Mouse (Mus musculus): ENCODE results near the gene Lpp. TPM values are rescaled to one million over a fixed set of nuclear protein-coding genes. Genes with fewer than 3 reads are reported as not detected.

The Lpp gene
- polyA plus RNA-seq, 1 experiment from 2014 or later = 14.4 TPM

- WGBS = 87% methylated on average over 3 of the region's 3 CpGs
- H3K9me3 ChIP-seq (ENCODE audit: control insufficient read depth, low read length) = no peaks in the 10 kb centered on the region
- H3K27ac ChIP-seq (ENCODE audit: low read depth, low read length) = no peak overlapping the region
- ATAC-seq (ENCODE audit: low FRiP score) = no peak
- no peaks in the 10 kb centered on the region for H3K36me3 ChIP-seq (ENCODE audit: control insufficient read depth, insufficient read depth, low read length)
- no peak overlapping the region for H3K4me3 ChIP-seq (ENCODE audit: low read depth, low read length)
- DNase-seq (ENCODE audit: low spot score, missing footprints) = no peak
- H3K4me2 ChIP-seq = no peak overlapping the region
- no peak overlapping the region for H3K9ac ChIP-seq (ENCODE audit: low read length)
- no peaks in the 10 kb centered on the region for H3K4me1 ChIP-seq (ENCODE audit: control insufficient read depth, insufficient read depth, low read length)
- H3K27me3 ChIP-seq (ENCODE audit: control insufficient read depth, insufficient read depth, low read length) = no peaks in the 10 kb centered on the region
Measured at GRCm38 (mm10) chr16:24766051-24766450, 372.7 kb downstream of the Lpp start.

GRCm38 (mm10) chr16:24766596-24766995 is 373.3 kb downstream of the Lpp start:
- WGBS = 70% methylated on average over 2 of the region's 2 CpGs
- H3K36me3 ChIP-seq (ENCODE audit: control insufficient read depth, insufficient read depth, low read length) = no peaks in the 10 kb centered on the region
- no peak overlapping the region for H3K4me2 ChIP-seq
- ATAC-seq (ENCODE audit: low FRiP score) (no peak), DNase-seq (ENCODE audit: low spot score, missing footprints) (no peak)
- H3K27ac ChIP-seq (ENCODE audit: low read depth, low read length) = no peak overlapping the region
- H3K9ac ChIP-seq (ENCODE audit: low read length) = no peak overlapping the region
- no peaks in the 10 kb centered on the region for H3K4me1 ChIP-seq (ENCODE audit: control insufficient read depth, insufficient read depth, low read length)
- H3K27me3 ChIP-seq (ENCODE audit: control insufficient read depth, insufficient read depth, low read length) = no peaks in the 10 kb centered on the region
- no peak overlapping the region for H3K4me3 ChIP-seq (ENCODE audit: low read depth, low read length)
- H3K9me3 ChIP-seq (ENCODE audit: control insufficient read depth, low read length) = no peaks in the 10 kb centered on the region

DNA sequence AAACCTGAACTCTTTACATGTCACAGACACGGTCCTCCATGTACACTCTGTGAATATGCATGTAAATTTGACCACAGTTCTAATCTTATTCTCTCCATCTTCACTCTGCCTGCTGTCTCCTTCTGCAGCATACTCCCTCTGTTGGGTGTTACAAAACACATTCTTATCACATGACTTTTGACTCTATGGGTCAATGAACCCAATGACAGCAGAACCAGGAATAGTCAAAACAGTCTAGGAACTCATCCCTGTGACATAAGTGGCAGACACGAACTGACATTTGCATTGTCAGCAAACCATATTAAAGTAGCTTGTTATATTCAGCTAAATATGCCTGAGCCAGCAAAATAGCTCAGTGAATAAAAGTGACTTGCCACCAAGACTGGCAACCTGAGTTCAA is 383.7 kb downstream of the Lpp start:
- H3K27ac ChIP-seq (ENCODE audit: low read depth, low read length) = no peak overlapping the region
- H3K9me3 ChIP-seq (ENCODE audit: control insufficient read depth, low read length) = no peaks in the 10 kb centered on the region
- no peak overlapping the region for H3K9ac ChIP-seq (ENCODE audit: low read length)
- H3K36me3 ChIP-seq (ENCODE audit: control insufficient read depth, insufficient read depth, low read length) = no peaks in the 10 kb centered on the region
- DNase-seq (ENCODE audit: low spot score, missing footprints) = no peak
- no peaks in the 10 kb centered on the region for H3K4me1 ChIP-seq (ENCODE audit: control insufficient read depth, insufficient read depth, low read length)
- 90% methylated on average over 2 of the region's 2 CpGs for WGBS
- no peak overlapping the region for H3K4me2 ChIP-seq
- H3K4me3 ChIP-seq (ENCODE audit: low read depth, low read length) = no peak overlapping the region
- no peaks in the 10 kb centered on the region for H3K27me3 ChIP-seq (ENCODE audit: control insufficient read depth, insufficient read depth, low read length)
- ATAC-seq (ENCODE audit: low FRiP score) = no peak

- H3K9ac ChIP-seq (ENCODE audit: low read length) = no peak overlapping the region
- H3K4me3 ChIP-seq (ENCODE audit: low read depth, low read length) = no peak overlapping the region
- no peak for DNase-seq (ENCODE audit: low spot score, missing footprints)
- H3K36me3 ChIP-seq (ENCODE audit: control insufficient read depth, insufficient read depth, low read length) = no peaks in the 10 kb centered on the region
- no peaks in the 10 kb centered on the region for H3K27me3 ChIP-seq (ENCODE audit: control insufficient read depth, insufficient read depth, low read length)
- no peak overlapping the region for H3K27ac ChIP-seq (ENCODE audit: low read depth, low read length)
- H3K4me1 ChIP-seq (ENCODE audit: control insufficient read depth, insufficient read depth, low read length) = no peaks in the 10 kb centered on the region
- H3K4me2 ChIP-seq = no peak overlapping the region
- no peaks in the 10 kb centered on the region for H3K9me3 ChIP-seq (ENCODE audit: control insufficient read depth, low read length)
- peak; percentile 79 for ATAC-seq (ENCODE audit: low FRiP score)
- 79% methylated on average over 8 of the region's 8 CpGs for WGBS
Measured at GRCm38 (mm10) chr16:24778432-24779274, 385.3 kb downstream of the Lpp start.

- H3K9me3 ChIP-seq (ENCODE audit: control insufficient read depth, low read length) = no peaks in the 10 kb centered on the region
- H3K27ac ChIP-seq (ENCODE audit: low read depth, low read length) = no peak overlapping the region
- H3K9ac ChIP-seq (ENCODE audit: low read length) = no peak overlapping the region
- no peak overlapping the region for H3K4me3 ChIP-seq (ENCODE audit: low read depth, low read length)
- H3K4me2 ChIP-seq = no peak overlapping the region
- no peaks in the 10 kb centered on the region for H3K36me3 ChIP-seq (ENCODE audit: control insufficient read depth, insufficient read depth, low read length)
- no peak for DNase-seq (ENCODE audit: low spot score, missing footprints)
- no peaks in the 10 kb centered on the region for H3K4me1 ChIP-seq (ENCODE audit: control insufficient read depth, insufficient read depth, low read length)
- 61% methylated on average over 7 of the region's 7 CpGs for WGBS
- H3K27me3 ChIP-seq (ENCODE audit: control insufficient read depth, insufficient read depth, low read length) = no peaks in the 10 kb centered on the region
- ATAC-seq (ENCODE audit: low FRiP score) = no peak
Measured at GRCm38 (mm10) chr16:24780545-24780944, 387.2 kb downstream of the Lpp start.

DNA sequence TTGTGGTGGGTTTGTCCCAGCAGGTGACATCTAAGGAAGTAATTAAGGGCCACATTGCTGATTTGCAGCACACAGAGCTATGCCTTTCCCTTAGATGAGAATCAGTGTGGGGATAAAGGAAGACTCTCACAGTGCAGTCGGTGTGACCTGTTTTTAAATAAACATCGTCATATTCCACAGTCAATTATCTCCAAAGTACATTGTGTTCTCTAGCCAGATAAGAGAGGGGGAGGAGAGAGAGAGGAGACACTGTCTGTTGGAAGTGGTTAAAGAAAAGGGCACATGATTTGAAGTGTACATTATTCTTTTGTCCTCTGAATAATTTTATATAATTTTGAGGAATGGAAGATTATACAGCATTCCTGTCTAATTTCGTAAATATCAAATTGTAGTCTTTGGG is 388.6 kb downstream of the Lpp start:
- H3K27me3 ChIP-seq (ENCODE audit: control insufficient read depth, insufficient read depth, low read length) = no peaks in the 10 kb centered on the region
- no peak overlapping the region for H3K9ac ChIP-seq (ENCODE audit: low read length)
- no peak overlapping the region for H3K4me3 ChIP-seq (ENCODE audit: low read depth, low read length)
- H3K4me2 ChIP-seq = no peak overlapping the region
- WGBS = 86% methylated on average over 3 of the region's 3 CpGs
- H3K9me3 ChIP-seq (ENCODE audit: control insufficient read depth, low read length) = no peaks in the 10 kb centered on the region
- H3K27ac ChIP-seq (ENCODE audit: low read depth, low read length) = no peak overlapping the region
- no peaks in the 10 kb centered on the region for H3K4me1 ChIP-seq (ENCODE audit: control insufficient read depth, insufficient read depth, low read length)
- no peak for ATAC-seq (ENCODE audit: low FRiP score)
- DNase-seq (ENCODE audit: low spot score, missing footprints) = no peak
- no peaks in the 10 kb centered on the region for H3K36me3 ChIP-seq (ENCODE audit: control insufficient read depth, insufficient read depth, low read length)

- H3K4me1 ChIP-seq (ENCODE audit: control insufficient read depth, insufficient read depth, low read length) = no peaks in the 10 kb centered on the region
- no peak overlapping the region for H3K4me3 ChIP-seq (ENCODE audit: low read depth, low read length)
- no peak overlapping the region for H3K9ac ChIP-seq (ENCODE audit: low read length)
- no peak overlapping the region for H3K27ac ChIP-seq (ENCODE audit: low read depth, low read length)
- H3K9me3 ChIP-seq (ENCODE audit: control insufficient read depth, low read length) = no peaks in the 10 kb centered on the region
- no peak overlapping the region for H3K4me2 ChIP-seq
- no peaks in the 10 kb centered on the region for H3K36me3 ChIP-seq (ENCODE audit: control insufficient read depth, insufficient read depth, low read length)
- no peak for ATAC-seq (ENCODE audit: low FRiP score)
- DNase-seq (ENCODE audit: low spot score, missing footprints) = no peak
- no peaks in the 10 kb centered on the region for H3K27me3 ChIP-seq (ENCODE audit: control insufficient read depth, insufficient read depth, low read length)
- WGBS = 79% methylated on average over 1 of the region's 1 CpGs
Measured at GRCm38 (mm10) chr16:24785651-24786050, 392.3 kb downstream of the Lpp start.

- H3K4me3 ChIP-seq (ENCODE audit: low read depth, low read length) = no peak overlapping the region
- H3K27me3 ChIP-seq (ENCODE audit: control insufficient read depth, insufficient read depth, low read length) = no peaks in the 10 kb centered on the region
- no peak overlapping the region for H3K27ac ChIP-seq (ENCODE audit: low read depth, low read length)
- ATAC-seq (ENCODE audit: low FRiP score) = no peak
- H3K9ac ChIP-seq (ENCODE audit: low read length) = no peak overlapping the region
- H3K36me3 ChIP-seq (ENCODE audit: control insufficient read depth, insufficient read depth, low read length) = no peaks in the 10 kb centered on the region
- H3K4me1 ChIP-seq (ENCODE audit: control insufficient read depth, insufficient read depth, low read length) = no peaks in the 10 kb centered on the region
- no peak overlapping the region for H3K4me2 ChIP-seq
- no peak for DNase-seq (ENCODE audit: low spot score, missing footprints)
- 86% methylated on average over 3 of the region's 3 CpGs for WGBS
- H3K9me3 ChIP-seq (ENCODE audit: control insufficient read depth, low read length) = no peaks in the 10 kb centered on the region
Measured at GRCm38 (mm10) chr16:24788973-24789372, 395.7 kb downstream of the Lpp start.

GRCm38 (mm10) chr16:24791387-24791786 is 398.1 kb downstream of the Lpp start:
- Histone ChIP-seq H3K27me3 (ENCODE audit: control insufficient read depth, insufficient read depth, low read length) (no peaks in the 10 kb centered on the region), H3K9ac (ENCODE audit: low read length) (no peak overlapping the region), H3K4me3 (ENCODE audit: low read depth, low read length) (no peak overlapping the region), H3K4me2 (no peak overlapping the region), H3K36me3 (ENCODE audit: control insufficient read depth, insufficient read depth, low read length) (no peaks in the 10 kb centered on the region), H3K9me3 (ENCODE audit: control insufficient read depth, low read length) (no peaks in the 10 kb centered on the region), H3K4me1 (ENCODE audit: control insufficient read depth, insufficient read depth, low read length) (no peaks in the 10 kb centered on the region), H3K27ac (ENCODE audit: low read depth, low read length) (no peak overlapping the region)
- ATAC-seq (ENCODE audit: low FRiP score) (no peak), DNase-seq (ENCODE audit: low spot score, missing footprints) (no peak)
- 98% methylated on average over 1 of the region's 1 CpGs for WGBS

Measured in midbrain, embryonic 11.5 days (tissue).